Mouse (Mus musculus) stomach, postnatal 0 days (tissue): ENCODE results near the gene Heatr4. TPM values are rescaled to one million over a fixed set of nuclear protein-coding genes. Genes with fewer than 3 reads are reported as not detected.

ENCODE experiments used
- ATAC-seq: fragments of 200-750 bp; cut with Nextera tagmentation; 2 replicates; pipeline ENCODE4 v1.8.0; 2017; ENCODE audit not compliant: low FRiP score, low TSS enrichment
- DNase-seq: peaks from one replicate; pipeline ENCODE4 v3.0.0-alpha.2; 2016; ENCODE audit warnings: low spot score
- H3K27ac ChIP-seq: fragments of 300-500 bp; sonication (generic); replicated peaks from 2 replicates; pipeline ENCODE4 v1.5.1; 2014; ENCODE audit warnings: mild to moderate bottlenecking, control low read depth
- H3K27me3 ChIP-seq: fragments of 300-500 bp; sonication (generic); 2 replicates; pipeline ENCODE4 v1.6.1; 2014; ENCODE audit warnings: low read length; ENCODE audit not compliant: control insufficient read depth, insufficient read depth
- H3K36me3 ChIP-seq: fragments of 300-500 bp; sonication (generic); 2 replicates; pipeline ENCODE4 v1.6.1; 2014; ENCODE audit warnings: low read length, mixed read lengths; ENCODE audit not compliant: control insufficient read depth, insufficient read depth
- H3K4me1 ChIP-seq: fragments of 300-500 bp; sonication (generic); replicated peaks from 2 replicates; pipeline ENCODE4 v1.6.1; 2014; ENCODE audit warnings: antibody characterized with exemption; ENCODE audit not compliant: control insufficient read depth, insufficient read depth
- H3K4me2 ChIP-seq: fragments of 300-500 bp; sonication (generic); replicated peaks from 2 replicates; pipeline ENCODE4 v1.6.1; 2014; ENCODE audit warnings: low read depth, mild to moderate bottlenecking, control low read depth, moderate library complexity
- H3K4me3 ChIP-seq: fragments of 300-500 bp; sonication (generic); 2 replicates; pipeline ENCODE4 v1.5.1; 2014; ENCODE audit warnings: low read depth, low read length, control low read depth
- H3K9ac ChIP-seq: fragments of 300-500 bp; sonication (generic); 2 replicates; pipeline ENCODE4 v1.6.1; 2014; ENCODE audit warnings: mild to moderate bottlenecking, low read length, control low read depth, mixed read lengths
- H3K9me3 ChIP-seq: fragments of 300-500 bp; sonication (generic); 2 replicates; pipeline ENCODE4 v1.6.1; 2016; ENCODE audit warnings: low read length; ENCODE audit not compliant: control insufficient read depth
- CTCF ChIP-seq: IDR thresholded peaks from 2 replicates; pipeline ENCODE4 v1.5.1; 2016; ENCODE audit warnings: antibody characterized with exemption, low read depth, mild to moderate bottlenecking, moderate library complexity
- EP300 ChIP-seq: optimal IDR thresholded peaks from 2 replicates; pipeline ENCODE3; 2016; ENCODE audit warnings: antibody characterized with exemption
- WGBS: fragments of 180-500 bp; shearing (Covaris S2); extraction: QIAGEN DNeasy Blood & Tissue Kit; methylation state at CpG from one replicate; pipeline ENCODE4 v1.1.7; 2014; 5-methylcytosine and 5-hydroxymethylcytosine counted together
- polyA plus RNA-seq: library from polyadenylated mRNA; unstranded; fragments of >200 nt; fragmentation: Nextera tagmentation; extraction: Ambion mirVana; gene quantifications from 2 replicates; pipeline ENCODE4 v1.2.1, GENCODE M21; 2015

The Heatr4 gene
- polyA plus RNA-seq, 1 experiment from 2014 or later = not detected

DNA sequence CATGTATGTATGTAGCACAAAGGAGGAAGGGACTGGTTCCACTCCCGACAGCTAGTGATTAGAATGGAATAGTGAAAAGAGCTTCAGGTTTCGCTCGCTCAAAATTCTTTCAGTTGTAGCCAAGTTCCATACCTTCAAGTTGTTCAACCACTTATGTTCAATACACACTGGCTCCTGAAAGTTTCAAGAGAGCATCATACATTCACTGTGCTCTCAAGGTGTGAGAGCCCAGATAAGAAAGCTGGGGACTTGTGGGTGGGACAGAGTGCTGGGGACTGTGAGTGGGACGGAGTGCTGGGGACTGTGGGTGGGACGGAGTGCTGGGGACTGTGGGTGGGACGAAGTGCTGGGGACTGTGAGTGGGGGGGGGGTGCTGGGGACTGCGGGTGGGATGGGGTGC lies 19.4 kb downstream of the Heatr4 start:
- DNase-seq (no peak), ATAC-seq (no peak)
- TF ChIP-seq EP300 (no peak), CTCF (no peak)
- Histone ChIP-seq H3K4me3 (no peak overlapping the region), H3K27ac (no peak overlapping the region), H3K4me2 (no peak overlapping the region), H3K9me3 (no peaks in the 10 kb centered on the region), H3K36me3 (no peaks in the 10 kb centered on the region), H3K27me3 (no peaks in the 10 kb centered on the region), H3K4me1 (no peaks in the 10 kb centered on the region), H3K9ac (no peak overlapping the region)
- 81% methylated on average over 7 of the region's 7 CpGs for WGBS

DNA sequence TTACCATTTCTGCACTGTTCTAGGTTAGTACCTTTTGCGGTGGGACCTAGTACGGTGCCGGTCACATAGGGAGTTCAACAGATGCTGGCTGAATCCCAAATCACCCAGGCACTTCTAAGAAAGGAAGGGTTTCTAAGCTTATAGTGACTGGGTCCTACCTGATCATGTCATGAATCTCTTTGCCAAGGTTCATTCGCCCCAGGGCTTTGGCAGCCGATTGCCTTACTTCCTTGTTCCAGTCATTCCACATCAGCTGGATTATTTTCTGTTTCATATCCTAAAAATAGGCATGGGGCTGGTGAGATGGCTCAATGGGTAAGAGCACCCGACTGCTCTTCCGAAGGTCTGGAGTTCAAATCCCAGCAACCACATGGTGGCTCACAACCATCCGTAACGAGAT lies 26.4 kb downstream of the Heatr4 start:
- no peaks in the 10 kb centered on the region for H3K9me3 ChIP-seq
- no peak for TF ChIP-seq CTCF
- TF ChIP-seq EP300 = no peak
- no peak overlapping the region for H3K4me3 ChIP-seq
- no peak overlapping the region for H3K9ac ChIP-seq
- no peaks in the 10 kb centered on the region for H3K4me1 ChIP-seq
- H3K27me3 ChIP-seq = no peaks in the 10 kb centered on the region
- DNase-seq (no peak), ATAC-seq (no peak)
- WGBS = 85% methylated on average over 9 of the region's 9 CpGs
- H3K36me3 ChIP-seq = no peaks in the 10 kb centered on the region
- no peak overlapping the region for H3K4me2 ChIP-seq
- no peak overlapping the region for H3K27ac ChIP-seq

DNA sequence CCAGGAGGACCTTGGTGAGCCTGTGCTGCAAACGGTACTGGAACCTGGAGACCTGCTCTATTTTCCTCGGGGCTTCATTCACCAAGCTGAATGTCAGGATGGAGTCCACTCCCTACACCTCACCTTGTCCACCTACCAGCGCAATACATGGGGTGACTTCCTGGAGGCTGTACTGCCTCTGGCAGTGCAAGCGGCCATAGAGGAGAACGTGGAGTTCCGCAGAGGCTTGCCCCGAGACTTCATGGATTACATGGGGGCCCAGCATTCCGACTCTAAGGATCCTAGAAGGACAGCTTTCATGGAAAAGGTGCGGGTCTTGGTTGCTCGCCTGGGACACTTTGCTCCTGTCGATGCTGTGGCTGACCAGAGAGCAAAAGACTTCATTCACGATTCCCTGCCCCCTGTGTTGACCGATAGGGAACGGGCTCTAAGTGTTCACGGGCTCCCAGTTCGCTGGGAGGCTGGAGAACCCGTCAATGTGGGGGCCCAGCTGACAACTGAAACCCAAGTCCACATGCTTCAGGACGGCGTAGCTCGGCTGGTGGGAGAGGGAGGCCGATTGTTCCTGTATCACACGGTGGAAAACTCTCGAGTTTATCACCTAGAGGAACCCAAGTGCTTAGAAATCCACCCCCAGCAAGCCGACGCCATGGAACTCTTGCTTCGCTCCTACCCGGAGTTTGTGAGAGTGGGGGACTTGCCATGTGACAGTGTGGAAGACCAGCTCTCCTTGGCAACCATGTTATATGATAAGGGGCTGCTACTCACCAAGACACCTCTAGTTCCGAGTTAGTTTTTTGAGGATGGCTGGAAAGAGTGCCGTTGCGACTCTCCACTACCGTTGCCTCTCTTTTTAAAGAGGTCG lies 32.7 kb downstream of the Heatr4 start:
- Histone ChIP-seq H3K4me2 (peak overlapping the region; percentile 98), H3K4me1 (peaks cover 2% of the 10 kb centered on the region), H3K27ac (no peak overlapping the region), H3K9ac (peak overlapping the region; percentile 77), H3K9me3 (no peaks in the 10 kb centered on the region), H3K27me3 (no peaks in the 10 kb centered on the region), H3K36me3 (no peaks in the 10 kb centered on the region), H3K4me3 (peak overlapping the region; percentile 79)
- no peak for TF ChIP-seq EP300
- TF ChIP-seq CTCF = no peak
- DNase-seq (peak; percentile 48), ATAC-seq (peak; percentile 25; the same call in 1 of the 2 replicates)
- WGBS = 60% methylated on average over 32 of the region's 32 CpGs

DNA sequence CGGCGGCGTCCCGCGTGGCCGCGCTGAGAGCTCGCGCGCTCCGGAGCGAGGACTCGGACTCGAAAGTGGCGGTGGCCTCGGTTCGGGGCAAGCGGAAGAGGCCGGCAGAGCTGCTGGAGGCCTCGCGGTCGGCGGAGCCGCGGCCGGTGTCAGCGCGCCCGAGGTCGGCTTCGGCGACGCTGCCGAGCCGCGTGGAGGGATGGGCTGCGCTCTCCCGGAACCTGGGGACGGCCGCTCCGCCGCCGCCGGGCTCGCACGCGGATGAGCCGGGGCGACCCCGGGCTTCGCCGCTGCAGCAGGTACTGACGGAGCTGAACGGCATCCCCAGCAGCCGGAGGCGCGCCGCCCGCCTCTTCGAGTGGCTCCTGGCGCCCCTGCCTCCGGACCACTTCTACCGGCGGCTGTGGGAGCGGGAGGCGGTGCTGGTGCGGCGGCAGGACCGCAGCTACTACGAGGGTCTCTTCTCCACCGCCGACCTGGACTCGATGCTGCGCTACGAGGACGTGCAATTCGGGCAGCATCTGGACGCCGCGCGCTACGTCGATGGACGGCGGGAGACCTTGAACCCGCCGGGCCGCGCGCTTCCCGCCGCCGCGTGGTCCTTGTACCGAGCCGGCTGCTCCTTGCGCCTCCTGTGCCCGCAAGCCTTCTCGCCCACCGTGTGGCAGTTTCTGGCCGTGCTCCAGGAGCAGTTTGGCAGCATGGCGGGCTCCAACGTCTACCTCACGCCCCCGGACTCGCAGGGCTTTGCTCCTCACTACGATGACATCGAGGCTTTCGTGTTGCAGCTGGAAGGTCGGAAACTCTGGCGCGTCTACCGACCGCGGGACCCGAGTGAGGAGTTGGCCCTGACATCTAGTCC lies 33.6 kb downstream of the Heatr4 start:
- ATAC-seq (peak; percentile 50), DNase-seq (no peak)
- Histone ChIP-seq H3K4me1 (peaks cover 2% of the 10 kb centered on the region), H3K27ac (peak overlapping the region; percentile 82), H3K9ac (peak overlapping the region; percentile 77), H3K9me3 (no peaks in the 10 kb centered on the region), H3K4me2 (peak overlapping the region; percentile 98), H3K27me3 (no peaks in the 10 kb centered on the region), H3K4me3 (peak overlapping the region; percentile 79), H3K36me3 (no peaks in the 10 kb centered on the region)
- WGBS = under 1% methylated on average over 88 of the region's 116 CpGs
- TF ChIP-seq EP300 = no peak
- no peak for TF ChIP-seq CTCF

DNA sequence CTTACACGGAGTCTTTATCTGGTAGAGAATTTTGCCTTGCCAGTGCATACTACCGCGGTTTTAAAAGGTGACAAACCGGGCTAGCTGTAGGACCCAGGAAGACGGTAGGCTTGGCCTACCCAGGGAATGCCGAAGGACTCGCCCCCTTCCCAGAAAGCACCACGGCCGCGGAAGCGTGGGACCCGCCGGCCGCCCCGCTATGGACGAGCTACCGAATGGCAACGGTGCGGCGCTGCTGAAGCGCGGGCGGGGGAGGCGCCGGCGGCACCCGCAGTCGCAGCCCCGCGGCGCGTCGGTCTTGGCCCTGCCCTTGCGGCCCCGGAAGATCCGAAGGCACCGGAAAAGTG lies 34.2 kb downstream of the Heatr4 start, which contains the start of gene Riox1:
Riox1 (plus strand) TSS at position 116 of the 347 bp plus-strand sequence.
- DNase-seq (peak; percentile 90), ATAC-seq (peak; percentile 92)
- Histone ChIP-seq H3K4me3 (peak within 1 kb of the TSS; percentile 79), H3K4me2 (peak within 1 kb of the TSS; percentile 98), H3K27ac (peak within 1 kb of the TSS; percentile 82), H3K9ac (peak within 1 kb of the TSS; percentile 77), H3K4me1 (peaks cover 2% of the 10 kb centered on the region), H3K27me3 (no peaks in the 10 kb centered on the region), H3K9me3 (no peaks in the 10 kb centered on the region), H3K36me3 (no peaks in the 10 kb centered on the region)
- under 1% methylated on average over 37 of the region's 37 CpGs for WGBS
- no peak for TF ChIP-seq CTCF
- no peak for TF ChIP-seq EP300
